ENCODE assay signal across 25 mouse cellular contexts in genomic region chr2:79086280-79086679, GRCm38 (mm10).
DNase-seq lines count a peak whose midpoint lies in the region; ATAC-seq and TF ChIP-seq lines count a peak whose summit lies in the region.
"Had no signal": no experiment of that assay in that cellular context is flagged by ENCODE, and none has a peak within 500 bp of the region (broad histone marks: within the 10 kb centered on the region; RNA-seq: fewer than 3 reads in every experiment).

No protein-coding gene starts in this region.

- peak; percentile 41 for DNase-seq in thymus, adult 2 months
- peak; percentile 15 to 37 for DNase-seq in thymus, postnatal 10 days (ENCODE audit: low spot score in 2 of 2)
- DNase-seq in thymus, postnatal 25 days: peak; percentile 40
- peak; percentile 27 for DNase-seq in thymus, postnatal 4 days
- no peak for DNase-seq in T-cell, adult 2 months (ENCODE audit: low spot score)
- no peak for DNase-seq in adipocyte (ENCODE audit: low spot score)
- DNase-seq: adrenal gland, adult 2 months; adrenal gland, postnatal 10 days; adrenal gland, postnatal 25 days; cerebellum, adult 11 months; cerebellum, adult 18-20 months; cerebellum, adult 8-10 months; cerebellum, adult 9-11 months; cerebellum, postnatal 14 days; cerebellum, postnatal 36 days; embryo, embryonic 11 days had no signal

- H3K27me3 ChIP-seq in thymus, adult 2 months (ENCODE audit: control insufficient read depth, insufficient read depth, low read length): no peaks in the 10 kb centered on the region
- H3K27me3 ChIP-seq in hindbrain, embryonic 13.5 days: no peaks in the 10 kb centered on the region
- H3K27me3 ChIP-seq: embryonic facial prominence, embryonic 13.5 days; embryonic facial prominence, embryonic 15.5 days; forebrain, embryonic 12.5 days had no signal

- H3K4me2 ChIP-seq in hindbrain, embryonic 13.5 days: no peak overlapping the region
- H3K4me2 ChIP-seq: forebrain, embryonic 12.5 days had no signal

- WGBS in thymus, adult 2 months: 31% methylated on average over 4 of the region's 4 CpGs
- WGBS in hindbrain, embryonic 13.5 days: 93% methylated on average over 4 of the region's 4 CpGs

- no peak overlapping the region for H3K4me3 ChIP-seq in thymus, adult 2 months (ENCODE audit: control insufficient read depth, insufficient read depth, low read length)
- H3K4me3 ChIP-seq in hindbrain, embryonic 13.5 days: no peak overlapping the region
- H3K4me3 ChIP-seq: embryonic facial prominence, embryonic 13.5 days; erythroblast, embryonic 14.5 days; forebrain, embryonic 10.5 days; forebrain, embryonic 12.5 days had no signal

- H3K9ac ChIP-seq in hindbrain, embryonic 13.5 days: no peak overlapping the region
- H3K9ac ChIP-seq: embryonic facial prominence, embryonic 13.5 days; embryonic facial prominence, embryonic 15.5 days; forebrain, embryonic 12.5 days had no signal

- peaks cover 6% of the 10 kb centered on the region for H3K4me1 ChIP-seq in thymus, adult 2 months (replicated peaks; ENCODE audit: control insufficient read depth, insufficient read depth, low read length)
- no peaks in the 10 kb centered on the region for H3K4me1 ChIP-seq in hindbrain, embryonic 13.5 days (replicated peaks)
- H3K4me1 ChIP-seq: forebrain, embryonic 12.5 days had no signal

- no peak for ATAC-seq in frontal cortex, adult (ENCODE audit: low TSS enrichment)
- ATAC-seq in hindbrain, embryonic 13.5 days (ENCODE audit: low FRiP score): no peak
- ATAC-seq: forebrain, embryonic 14.5 days; forebrain, embryonic 16.5 days had no signal

- TF ChIP-seq POLR2A in thymus, adult 2 months (IDR thresholded peaks at IDR 0.05; ENCODE audit: control insufficient read depth, extremely low read depth, insufficient read depth, low read length, poor library complexity): no peak

- no peaks in the 10 kb centered on the region for H3K9me3 ChIP-seq in hindbrain, embryonic 13.5 days
- H3K9me3 ChIP-seq: embryonic facial prominence, embryonic 13.5 days; embryonic facial prominence, embryonic 15.5 days; forebrain, embryonic 10.5 days; forebrain, embryonic 12.5 days had no signal

- TF ChIP-seq CTCF in thymus, adult 2 months (IDR thresholded peaks at IDR 0.05; ENCODE audit: borderline replicate concordance, control insufficient read depth, extremely low read depth, insufficient read depth, low read length, poor library complexity): no peak

- no peaks in the 10 kb centered on the region for H3K36me3 ChIP-seq in thymus, adult 2 months (ENCODE audit: control insufficient read depth, insufficient read depth, low read length)
- H3K36me3 ChIP-seq in hindbrain, embryonic 13.5 days: no peaks in the 10 kb centered on the region
- H3K36me3 ChIP-seq: embryonic facial prominence, embryonic 13.5 days; embryonic facial prominence, embryonic 15.5 days; forebrain, embryonic 10.5 days; forebrain, embryonic 12.5 days had no signal

- no peak overlapping the region; the same call in 1 of the 2 replicates for H3K27ac ChIP-seq in thymus, adult 2 months (ENCODE audit: control insufficient read depth, insufficient read depth, low read length)
- no peak overlapping the region for H3K27ac ChIP-seq in hindbrain, embryonic 13.5 days
- H3K27ac ChIP-seq: embryonic facial prominence, embryonic 13.5 days; embryonic facial prominence, embryonic 15.5 days; forebrain, embryonic 10.5 days; forebrain, embryonic 12.5 days had no signal

Comparison
In these comparisons a context has a peak if more than half of its experiments do, and no peak if none do; other contexts are left out.
1. DNase-seq: peak in thymus, adult 2 months (single experiment), thymus, postnatal 10 days (2 of 2), thymus, postnatal 25 days (single experiment) and thymus, postnatal 4 days (single experiment); none in T-cell, adult 2 months (single experiment) and adipocyte (single experiment).